Comparison of ENCODE assay signal across 23 mouse cellular contexts in genomic region chr11:68006216-68006789, GRCm38 (mm10). TPM values are rescaled to one million over a fixed set of nuclear protein-coding genes. Genes with fewer than 3 reads are reported as not detected.
DNase-seq lines count a peak whose midpoint lies in the region; ATAC-seq lines count a peak whose summit lies in the region.
"Had no signal": no experiment of that assay in that cellular context is flagged by ENCODE, and none has a peak within 500 bp of the region (broad histone marks: within the 10 kb centered on the region; RNA-seq: fewer than 3 reads in every experiment).

No protein-coding gene starts in this region.

- WGBS in hindbrain, embryonic 11.5 days: 31% methylated on average over 8 of the region's 8 CpGs
- 28% methylated on average over 8 of the region's 8 CpGs for WGBS in hindbrain, embryonic 14.5 days
- WGBS in lung, embryonic 15.5 days: 10% methylated on average over 8 of the region's 8 CpGs
- WGBS in stomach, embryonic 15.5 days: 19% methylated on average over 8 of the region's 8 CpGs

- peak; percentile 18 for DNase-seq in hindbrain, embryonic 11.5 days (ENCODE audit: low spot score)
- no peak for DNase-seq in hindbrain, embryonic 14.5 days (ENCODE audit: low spot score)
- no peak for DNase-seq in lung, postnatal 14 days
- DNase-seq in MEL-GATA-1-ER (ENCODE audit: extremely low read depth, low read depth): peak; percentile 3
- DNase-seq in urinary bladder, adult 2 months (ENCODE audit: low spot score): no peak
- no peak for DNase-seq in gastrocnemius, postnatal 25 days
- DNase-seq: cerebellum, adult 18-20 months; cerebellum, postnatal 36 days; kidney, postnatal 25 days; layer of hippocampus, adult 9-11 months; left cerebral cortex, postnatal 4 days; liver; liver, postnatal 0 days; retina, postnatal 1 day; thymus, postnatal 4 days had no signal

- H3K4me1 ChIP-seq in hindbrain, embryonic 11.5 days (replicated peaks; ENCODE audit: control insufficient read depth, insufficient read depth, low read length): peaks cover 7% of the 10 kb centered on the region; the same call in 1 of the 2 replicates
- H3K4me1 ChIP-seq in hindbrain, embryonic 14.5 days (replicated peaks; ENCODE audit: control insufficient read depth, insufficient read depth, low read length): peaks cover 11% of the 10 kb centered on the region
- H3K4me1 ChIP-seq in lung, embryonic 15.5 days: peaks cover 15% of the 10 kb centered on the region
- H3K4me1 ChIP-seq in stomach, embryonic 15.5 days: peaks cover 14% of the 10 kb centered on the region; the same call in 1 of the 2 replicates

- ATAC-seq in hindbrain, embryonic 11.5 days (ENCODE audit: low FRiP score): no peak
- ATAC-seq in hindbrain, embryonic 14.5 days (ENCODE audit: low FRiP score): no peak
- ATAC-seq in lung, embryonic 15.5 days (ENCODE audit: borderline replicate concordance, extremely low read depth, low FRiP score, low TSS enrichment): no peak
- ATAC-seq in stomach, embryonic 15.5 days (ENCODE audit: insufficient read depth, low FRiP score, low read depth): no peak
- ATAC-seq: forebrain, embryonic 16.5 days; inflammation-experienced regulatory T-cells, adult 6 months; liver, postnatal 0 days had no signal

- H3K36me3 ChIP-seq in hindbrain, embryonic 11.5 days (ENCODE audit: control insufficient read depth, insufficient read depth, low read length): no peaks in the 10 kb centered on the region
- H3K36me3 ChIP-seq in hindbrain, embryonic 14.5 days (replicated peaks; ENCODE audit: control insufficient read depth, insufficient read depth): no peaks in the 10 kb centered on the region
- H3K36me3 ChIP-seq in lung, embryonic 15.5 days: no peaks in the 10 kb centered on the region
- no peaks in the 10 kb centered on the region for H3K36me3 ChIP-seq in stomach, embryonic 15.5 days
- H3K36me3 ChIP-seq: embryonic facial prominence, embryonic 15.5 days had no signal

- H3K27me3 ChIP-seq in hindbrain, embryonic 11.5 days (ENCODE audit: control insufficient read depth, insufficient read depth, low read length): no peaks in the 10 kb centered on the region
- H3K27me3 ChIP-seq in hindbrain, embryonic 14.5 days (ENCODE audit: control insufficient read depth, insufficient read depth, low read length): no peaks in the 10 kb centered on the region; the same call in 1 of the 2 replicates
- no peaks in the 10 kb centered on the region for H3K27me3 ChIP-seq in lung, embryonic 15.5 days
- H3K27me3 ChIP-seq in stomach, embryonic 15.5 days (replicated peaks): no peaks in the 10 kb centered on the region
- H3K27me3 ChIP-seq: embryonic facial prominence, embryonic 15.5 days had no signal

- no peak overlapping the region for H3K4me2 ChIP-seq in hindbrain, embryonic 11.5 days (replicated peaks; ENCODE audit: low read depth, low read length)
- no peak overlapping the region for H3K4me2 ChIP-seq in hindbrain, embryonic 14.5 days (replicated peaks)
- H3K4me2 ChIP-seq in lung, embryonic 15.5 days: no peak overlapping the region
- no peak overlapping the region for H3K4me2 ChIP-seq in stomach, embryonic 15.5 days
- H3K4me2 ChIP-seq: embryonic facial prominence, embryonic 15.5 days had no signal

- H3K27ac ChIP-seq in hindbrain, embryonic 11.5 days (ENCODE audit: low read depth, low read length): no peak overlapping the region
- no peak overlapping the region for H3K27ac ChIP-seq in hindbrain, embryonic 14.5 days
- peak overlapping the region; percentile 1; the same call in 1 of the 2 replicates for H3K27ac ChIP-seq in lung, embryonic 15.5 days
- peak overlapping the region; percentile 51; the same call in 1 of the 2 replicates for H3K27ac ChIP-seq in stomach, embryonic 15.5 days
- H3K27ac ChIP-seq: embryonic facial prominence, embryonic 15.5 days; left cerebral cortex, adult 2 months had no signal

- no peak overlapping the region for H3K9ac ChIP-seq in hindbrain, embryonic 11.5 days (ENCODE audit: low read depth, low read length)
- H3K9ac ChIP-seq in hindbrain, embryonic 14.5 days: no peak overlapping the region
- no peak overlapping the region for H3K9ac ChIP-seq in lung, embryonic 15.5 days
- no peak overlapping the region for H3K9ac ChIP-seq in stomach, embryonic 15.5 days
- H3K9ac ChIP-seq: embryonic facial prominence, embryonic 15.5 days; liver, postnatal 0 days had no signal

- no peak overlapping the region for H3K4me3 ChIP-seq in hindbrain, embryonic 11.5 days (ENCODE audit: low read depth, low read length)
- H3K4me3 ChIP-seq in hindbrain, embryonic 14.5 days (replicated peaks; ENCODE audit: low read length): no peak overlapping the region
- H3K4me3 ChIP-seq in lung, embryonic 15.5 days: no peak overlapping the region
- no peak overlapping the region for H3K4me3 ChIP-seq in stomach, embryonic 15.5 days (replicated peaks)
- H3K4me3 ChIP-seq: embryonic facial prominence, embryonic 15.5 days; left cerebral cortex, adult 2 months had no signal

- H3K9me3 ChIP-seq in hindbrain, embryonic 11.5 days (ENCODE audit: control insufficient read depth, low read length): no peaks in the 10 kb centered on the region
- H3K9me3 ChIP-seq in hindbrain, embryonic 14.5 days (ENCODE audit: control insufficient read depth, low read length): no peaks in the 10 kb centered on the region
- no peaks in the 10 kb centered on the region for H3K9me3 ChIP-seq in lung, embryonic 15.5 days
- H3K9me3 ChIP-seq in stomach, embryonic 15.5 days: no peaks in the 10 kb centered on the region
- H3K9me3 ChIP-seq: embryonic facial prominence, embryonic 15.5 days had no signal

RNA-seq across cellular contexts. Expression of gene Stx8, which starts 40.3 kb away (rescaled TPM):
- polyA plus RNA-seq in hindbrain, embryonic 11.5 days (2014; fragmentation: Nextera tagmentation; extraction: Ambion mirVana): 63.0 and 65.6 TPM in 2 replicates
- 61.5 and 67.1 TPM in 2 replicates for polyA plus RNA-seq in hindbrain, embryonic 14.5 days (2014; fragmentation: Nextera tagmentation; extraction: Ambion mirVana)
- 52.1 and 54.7 TPM in 2 replicates for polyA plus RNA-seq in lung, embryonic 15.5 days (2015; fragmentation: Nextera tagmentation; extraction: Ambion mirVana)
- polyA plus RNA-seq in stomach, embryonic 15.5 days (2015; fragmentation: Nextera tagmentation; extraction: Ambion mirVana): 55.9 and 59.4 TPM in 2 replicates
- 41.6 and 43.6 TPM in 2 replicates for polyA plus RNA-seq in urinary bladder, adult 2 months (2012; rRNA removed)
- total RNA-seq in gastrocnemius, postnatal 25 days (2021): 10 to 100 TPM; 22.4 to 23.0 TPM

RNA-seq across cellular contexts. Expression of gene Cfap52, which starts 40.9 kb away (rescaled TPM):
- 5.1 and 5.7 TPM in 2 replicates for polyA plus RNA-seq in hindbrain, embryonic 11.5 days (2014; fragmentation: Nextera tagmentation; extraction: Ambion mirVana)
- 5.1 and 8.8 TPM in 2 replicates for polyA plus RNA-seq in hindbrain, embryonic 14.5 days (2014; fragmentation: Nextera tagmentation; extraction: Ambion mirVana)
- polyA plus RNA-seq in lung, embryonic 15.5 days (2015; fragmentation: Nextera tagmentation; extraction: Ambion mirVana): 4.0 and 6.1 TPM in 2 replicates
- 0.86 and 1.5 TPM in 2 replicates for polyA plus RNA-seq in stomach, embryonic 15.5 days (2015; fragmentation: Nextera tagmentation; extraction: Ambion mirVana)
- polyA plus RNA-seq in urinary bladder, adult 2 months (2012; rRNA removed): 0.27 and 0.44 TPM in 2 replicates
- 1 to 10 TPM; 1.3 to 3.8 TPM for total RNA-seq in gastrocnemius, postnatal 25 days (2021)
- total RNA-seq: adrenal gland, adult 18-20 months; hematopoietic stem cell, adult 5-6 weeks had no signal
- polyA plus RNA-seq: inflammation-experienced regulatory T-cells, adult 6 months; liver, postnatal 0 days had no signal

Comparison
In these comparisons a context has a peak if more than half of its experiments do, and no peak if none do; other contexts are left out.
1. DNase-seq: peak in hindbrain, embryonic 11.5 days (single experiment) and MEL-GATA-1-ER (single experiment); none in hindbrain, embryonic 14.5 days (single experiment), lung, postnatal 14 days (single experiment), urinary bladder, adult 2 months (single experiment) and gastrocnemius, postnatal 25 days (single experiment).
2. H3K27ac ChIP-seq: peak in lung, embryonic 15.5 days (single experiment) and stomach, embryonic 15.5 days (single experiment); none in hindbrain, embryonic 11.5 days (single experiment) and hindbrain, embryonic 14.5 days (single experiment).